Mouse (Mus musculus) skeletal muscle tissue, adult 2 months (tissue): ENCODE results near the gene Fnip1.

Experiments used
- DNase-seq: peaks from one replicate; pipeline ENCODE4 v3.0.0-alpha.2; 2012; ENCODE audit warnings: low read depth, low spot score

Fnip1 gene

DNA sequence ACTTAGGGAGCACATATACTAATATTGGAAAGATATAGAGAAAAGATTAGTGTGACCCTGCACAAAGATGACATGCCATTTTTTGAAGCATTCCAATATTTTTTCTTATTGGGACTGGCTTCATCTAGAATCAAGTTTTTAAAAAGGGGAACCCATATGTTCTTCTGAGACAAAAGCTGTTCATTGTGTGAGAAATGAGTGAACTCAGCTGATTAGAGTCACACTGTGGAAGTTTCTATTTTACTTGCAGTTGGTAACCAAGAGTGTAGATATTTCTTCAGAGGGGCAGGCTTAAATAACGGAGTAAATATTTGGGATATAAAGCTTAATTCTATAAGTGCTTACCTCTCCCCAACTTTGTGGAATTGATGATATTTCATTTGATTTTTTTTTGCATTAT lies 20.2 kb downstream of the Fnip1 start:
- no peak for DNase-seq

DNA sequence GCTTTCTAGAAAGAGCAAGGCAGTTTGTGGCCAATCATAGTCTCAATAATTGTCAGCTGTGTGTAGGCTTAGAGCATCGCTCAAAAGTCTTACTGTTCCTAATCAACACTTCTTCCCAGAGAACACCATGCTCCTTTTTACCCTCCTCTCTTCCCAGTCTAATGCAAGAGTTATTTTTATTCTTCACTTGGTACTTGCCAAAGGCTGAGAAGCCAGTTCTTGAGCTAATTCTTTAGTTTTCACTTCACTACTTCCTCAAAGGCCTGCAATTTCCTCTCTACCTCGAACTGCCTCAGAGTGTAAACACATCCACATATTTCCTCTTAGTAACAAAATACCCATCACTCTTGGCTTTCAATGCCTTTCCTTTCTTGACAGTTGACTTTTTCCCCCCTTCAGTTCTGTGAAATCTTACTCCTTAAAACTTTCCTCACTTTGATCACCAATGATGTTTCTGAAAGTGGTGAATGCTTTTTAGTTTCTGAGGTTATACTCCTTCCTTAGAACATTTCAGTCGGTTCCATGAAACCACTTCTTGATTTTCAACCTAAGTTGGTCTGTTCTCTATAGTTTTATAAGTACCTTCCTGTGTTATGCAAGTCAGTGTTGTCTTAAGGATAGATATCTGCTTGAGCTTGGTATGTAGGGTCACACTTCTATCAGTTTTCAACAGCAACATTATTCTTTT lies 26.7 kb downstream of the Fnip1 start:
- DNase-seq: peak; percentile 16

DNA sequence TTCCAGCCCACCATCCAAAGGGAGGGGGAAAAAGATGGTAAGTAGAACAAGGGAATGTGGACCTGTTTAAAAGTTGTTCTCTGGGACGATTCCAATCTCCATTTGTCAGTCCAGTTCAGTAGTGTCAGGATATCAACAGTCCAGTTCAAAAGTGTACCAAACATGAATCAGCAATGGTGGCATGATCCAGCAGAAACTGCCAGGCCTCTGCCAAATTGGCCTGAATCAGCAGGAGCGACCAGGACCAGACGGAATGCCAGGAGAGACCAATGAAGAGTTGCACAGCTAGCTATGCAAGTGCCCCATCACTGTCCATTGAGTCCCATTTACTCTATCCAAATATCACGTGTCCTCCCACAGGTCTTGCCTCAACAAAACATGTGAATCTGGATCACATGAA lies 34.2 kb downstream of the Fnip1 start:
- DNase-seq: no peak

DNA sequence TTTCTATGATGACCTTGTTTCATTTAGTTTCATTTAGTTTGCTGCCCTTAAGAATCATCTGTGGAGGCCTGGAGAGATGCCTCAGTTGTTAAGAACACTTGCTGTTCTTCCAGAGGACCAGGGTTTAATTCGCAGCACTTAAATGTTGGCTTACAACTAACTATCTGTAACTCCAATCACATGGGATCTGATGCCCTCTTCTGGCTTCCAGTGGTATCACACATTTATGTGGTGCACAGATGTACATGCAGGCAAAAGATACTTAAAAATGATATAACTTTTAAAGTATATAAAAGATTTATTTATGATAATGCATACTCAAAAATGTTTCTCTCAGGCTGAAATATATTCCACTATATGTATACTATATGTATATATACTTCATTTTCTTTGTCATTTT lies 40.4 kb downstream of the Fnip1 start:
- peak; percentile 11 for DNase-seq

DNA sequence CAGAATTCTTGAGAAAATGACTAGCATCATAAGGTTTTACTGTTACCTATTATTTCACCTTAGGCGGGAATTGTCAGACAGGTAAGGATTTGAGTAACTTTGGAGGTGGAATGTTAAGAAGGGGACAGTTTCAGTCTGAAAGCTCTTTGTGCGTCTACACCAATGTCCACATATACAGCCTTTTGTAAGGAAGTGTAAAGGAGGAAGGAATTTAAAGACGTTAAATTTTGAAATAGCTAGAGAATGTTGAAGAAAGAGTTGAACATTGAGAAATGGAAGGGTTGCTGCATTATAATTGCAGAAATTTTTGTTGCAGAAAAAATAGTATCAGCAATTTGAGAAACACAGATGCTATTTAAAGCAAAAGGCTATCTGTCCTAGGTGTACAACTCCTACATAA lies 48.0 kb downstream of the Fnip1 start:
- no peak for DNase-seq

DNA sequence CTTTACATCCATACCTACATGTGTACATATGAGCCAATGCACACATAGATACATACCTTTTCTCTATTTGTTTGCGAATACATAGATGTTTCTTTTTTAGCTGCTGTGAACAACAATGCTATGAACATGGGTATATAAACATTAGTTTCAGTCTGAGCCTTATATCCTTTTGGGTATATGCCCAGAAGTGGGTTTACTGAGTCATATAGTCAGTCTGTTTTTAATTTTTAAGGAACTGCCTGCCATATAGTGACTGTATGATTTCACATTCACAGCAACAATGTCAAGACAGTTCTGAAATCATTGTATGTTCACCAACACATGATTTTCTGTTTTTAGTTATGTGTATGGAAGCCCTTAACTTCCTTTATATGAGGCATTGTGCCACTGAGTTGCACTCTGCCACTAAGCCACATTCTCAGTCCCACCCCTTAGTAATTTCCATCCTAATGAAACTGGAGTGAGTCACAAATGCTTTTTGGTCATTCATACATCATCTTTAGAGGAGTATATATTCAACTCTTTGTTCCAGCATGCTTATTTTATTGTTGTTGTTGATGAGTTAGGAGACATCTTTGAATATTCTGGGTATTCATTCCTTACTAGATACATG lies 54.1 kb downstream of the Fnip1 start:
- DNase-seq: no peak

DNA sequence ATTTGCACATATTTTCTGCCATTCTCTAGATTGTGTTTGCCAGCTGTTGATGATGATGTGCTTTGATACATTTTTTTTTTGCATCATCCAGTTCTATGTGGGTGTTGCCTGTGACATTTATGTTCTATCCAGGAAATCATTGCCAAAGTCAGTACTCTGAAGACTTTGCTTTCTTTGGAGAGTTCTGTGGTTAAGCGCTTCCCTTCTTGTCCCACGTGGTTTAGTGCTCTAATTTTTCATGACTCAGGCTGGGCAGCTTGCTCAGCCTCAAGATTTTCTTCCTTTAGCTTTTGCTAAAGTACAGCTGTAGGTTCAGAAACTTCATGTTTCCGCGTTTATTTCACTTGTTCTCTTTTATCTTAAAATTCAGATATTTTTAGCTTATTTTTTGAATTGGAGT lies 54.6 kb downstream of the Fnip1 start:
- DNase-seq: peak; percentile 21

DNA sequence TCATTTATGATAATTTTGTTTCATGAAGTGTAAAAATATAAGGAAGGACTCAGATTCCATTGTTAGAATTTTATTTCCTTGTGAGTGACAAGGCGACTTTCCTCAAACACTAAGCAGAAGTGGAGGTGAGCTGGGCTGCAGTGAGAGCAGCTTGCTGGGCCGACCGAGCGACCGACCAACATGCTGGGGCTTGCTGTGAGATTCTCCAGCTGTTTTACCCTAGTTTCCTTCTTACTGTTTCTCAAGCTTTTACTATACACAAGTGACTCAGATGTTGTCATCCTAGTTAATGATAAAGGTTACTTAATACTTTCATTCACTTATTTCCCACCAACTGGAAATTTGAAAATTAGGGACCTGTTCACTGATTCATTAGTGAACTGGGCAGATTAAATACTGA lies 61.8 kb downstream of the Fnip1 start:
- DNase-seq: no peak

DNA sequence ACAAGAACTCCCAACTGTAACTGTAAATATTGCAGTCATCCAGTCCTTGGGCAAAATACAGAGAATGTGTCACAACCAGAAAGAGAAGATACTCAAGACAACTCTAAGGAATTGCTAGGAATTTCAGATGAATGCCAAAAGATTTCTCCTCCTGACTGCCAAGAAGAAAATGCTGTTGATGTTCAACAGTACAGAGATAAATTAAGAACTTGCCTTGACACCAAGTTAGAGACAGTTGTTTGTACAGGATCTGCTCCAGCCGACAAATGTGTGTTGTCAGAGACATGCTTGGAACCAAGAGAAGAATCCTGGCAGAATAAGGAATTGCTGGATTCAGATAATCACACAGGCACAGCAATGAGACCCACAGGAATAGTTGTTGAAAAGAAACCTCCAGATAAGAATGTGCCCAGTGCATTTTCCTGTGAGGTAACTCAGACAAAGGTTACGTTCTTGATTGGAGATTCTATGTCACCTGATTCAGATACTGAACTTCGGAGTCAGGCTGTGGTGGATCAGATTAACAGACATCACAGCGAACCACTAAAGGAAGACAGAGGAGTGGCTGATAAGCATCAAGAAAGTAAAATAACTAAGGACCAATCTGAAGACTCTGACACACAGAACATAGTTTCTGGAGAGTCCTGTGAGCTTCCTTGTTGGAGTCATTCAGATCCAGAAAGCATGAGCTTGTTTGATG lies 64.7 kb downstream of the Fnip1 start:
- peak; percentile 27 for DNase-seq

DNA sequence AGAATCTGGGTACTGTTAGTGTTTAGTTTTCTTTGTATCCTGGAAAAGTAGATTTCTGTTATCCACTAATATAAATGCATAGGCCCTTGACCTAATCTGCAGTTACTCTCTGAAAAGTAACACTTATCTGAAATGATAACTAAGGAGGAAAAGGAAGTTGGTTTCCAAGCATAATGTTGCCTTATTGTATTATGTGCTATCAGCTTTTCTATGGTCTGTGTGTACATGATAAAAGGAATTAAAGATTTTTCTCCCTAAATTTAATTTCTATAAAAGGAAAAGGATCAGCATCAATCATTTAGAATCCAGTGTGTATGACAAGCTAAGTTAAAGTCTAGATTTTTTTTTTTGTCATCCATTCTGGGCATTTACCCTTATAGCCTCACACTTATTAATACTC lies 75.6 kb downstream of the Fnip1 start:
- no peak for DNase-seq

DNA sequence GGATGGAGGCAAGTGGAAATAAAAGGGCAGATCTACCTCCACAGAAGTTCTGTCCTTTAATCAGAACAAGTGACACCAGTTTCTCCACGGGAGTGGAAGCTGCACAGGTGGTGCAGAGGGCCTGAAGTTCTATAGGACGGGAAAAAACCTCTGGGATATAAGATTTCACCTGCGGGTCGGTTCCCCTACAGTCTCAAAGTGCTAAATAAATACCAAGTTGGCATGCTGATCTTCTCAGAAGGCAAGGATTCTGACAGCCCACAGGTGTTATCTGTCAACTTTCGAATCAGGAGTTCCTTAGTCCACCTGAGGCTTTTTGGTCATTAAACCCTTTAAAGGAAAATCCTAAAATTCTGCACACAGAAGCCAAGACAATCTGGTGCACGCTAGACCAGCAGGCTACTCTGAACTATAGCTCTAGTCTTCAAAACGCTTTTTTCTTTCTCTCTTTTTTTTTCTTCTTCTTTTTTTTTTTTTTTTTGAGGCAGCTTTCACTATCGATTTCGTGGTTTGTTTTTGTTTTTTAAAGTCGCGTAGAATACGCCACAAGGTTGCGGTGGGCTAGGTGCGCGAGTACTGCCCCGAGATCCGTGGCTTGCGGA lies 84.0 kb downstream of the Fnip1 start:
- peak; percentile 14 for DNase-seq

DNA sequence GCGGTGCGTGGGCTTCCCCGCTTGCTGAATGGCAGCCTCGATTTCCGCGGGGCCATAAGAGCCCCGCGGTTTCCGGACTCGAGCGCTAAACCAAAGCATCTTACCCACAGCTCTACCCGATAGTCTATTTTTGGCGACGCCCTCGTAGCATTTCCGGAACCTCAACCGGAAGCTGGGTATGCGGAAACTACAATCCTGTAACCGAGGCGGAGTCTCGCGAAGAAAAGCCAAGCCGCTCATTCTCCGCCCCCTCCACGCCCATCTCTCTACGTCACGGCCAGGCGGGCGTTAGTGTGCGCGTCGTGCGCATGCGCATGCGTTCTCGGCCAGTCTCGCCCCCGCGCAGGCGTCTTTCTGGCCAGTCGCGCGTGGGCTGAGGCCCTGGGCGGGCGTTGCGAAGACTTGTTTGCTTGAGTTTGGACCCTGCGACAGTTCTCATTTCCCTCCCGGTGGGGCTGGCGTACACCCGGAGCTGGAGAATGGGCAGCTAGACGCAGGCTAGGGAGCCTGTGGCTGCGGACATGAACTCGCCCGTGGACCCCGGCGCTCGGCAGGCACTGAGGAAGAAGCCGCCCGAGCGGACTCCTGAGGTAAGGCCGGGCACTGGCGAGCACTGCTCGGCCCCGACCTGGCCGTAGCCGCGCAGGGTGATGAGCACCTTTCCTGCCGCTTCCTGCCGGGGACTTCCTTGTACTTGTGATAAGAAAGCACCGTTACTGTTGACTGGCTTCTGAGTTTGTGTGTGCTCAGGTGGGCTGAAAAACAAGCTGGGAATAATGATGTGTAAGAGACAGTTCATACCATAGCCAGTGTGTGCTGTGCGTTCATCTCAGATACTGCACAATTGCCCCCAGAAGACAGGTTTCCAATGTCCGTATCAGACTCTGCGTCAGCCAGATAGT lies 84.8 kb downstream of the Fnip1 start, which contains the start of gene Rapgef6:
Gene Rapgef6, plus strand, starts transcription at position 319 of the 902 bp plus-strand sequence.
- peak; percentile 99 for DNase-seq

DNA sequence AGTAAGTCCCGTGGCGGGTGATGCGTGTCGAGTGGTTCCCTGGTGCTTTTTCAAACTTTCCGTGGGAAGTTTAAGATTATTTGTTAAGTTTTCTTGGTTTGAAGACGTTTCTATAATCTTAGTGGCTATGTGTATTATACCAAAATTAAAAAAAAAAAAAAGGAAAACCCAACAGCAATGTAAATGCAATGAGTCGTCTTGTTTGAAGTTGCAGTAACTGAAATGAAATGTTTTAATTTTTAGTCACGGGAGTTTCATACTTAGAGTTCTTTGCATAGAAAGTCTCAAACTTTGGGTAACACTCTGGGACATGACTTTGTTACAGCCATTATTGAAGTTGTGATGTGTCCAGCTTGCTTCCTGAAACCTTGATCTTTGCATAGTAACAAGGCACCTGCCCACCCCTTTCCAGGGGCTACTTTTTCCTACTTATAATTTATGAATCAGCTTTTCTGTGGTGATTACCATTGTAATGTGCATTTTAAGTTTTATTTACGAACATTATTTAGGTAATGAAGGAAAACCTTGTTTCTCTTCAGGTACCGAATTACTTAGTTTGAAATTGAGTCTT lies 85.5 kb downstream of the Fnip1 start:
- no peak for DNase-seq

DNA sequence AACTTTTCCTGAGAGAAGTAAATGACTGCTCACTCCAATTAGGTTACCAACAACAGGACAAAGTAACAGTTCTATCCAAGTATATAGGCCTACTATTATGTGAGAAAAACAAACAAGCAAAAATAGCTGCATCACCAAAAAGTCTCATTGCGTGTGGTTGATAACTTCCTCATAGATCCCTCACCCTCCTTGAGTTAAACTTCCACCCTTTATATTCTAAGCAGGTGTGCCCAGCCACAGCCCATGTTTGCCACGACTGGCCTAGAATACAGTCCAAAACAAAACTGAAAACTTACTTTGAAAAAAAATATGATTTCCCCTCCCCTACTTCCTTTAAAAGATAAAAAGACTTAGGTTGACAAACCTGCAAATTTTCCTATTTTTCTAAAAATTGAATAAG lies 90.0 kb downstream of the Fnip1 start:
- no peak for DNase-seq

DNA sequence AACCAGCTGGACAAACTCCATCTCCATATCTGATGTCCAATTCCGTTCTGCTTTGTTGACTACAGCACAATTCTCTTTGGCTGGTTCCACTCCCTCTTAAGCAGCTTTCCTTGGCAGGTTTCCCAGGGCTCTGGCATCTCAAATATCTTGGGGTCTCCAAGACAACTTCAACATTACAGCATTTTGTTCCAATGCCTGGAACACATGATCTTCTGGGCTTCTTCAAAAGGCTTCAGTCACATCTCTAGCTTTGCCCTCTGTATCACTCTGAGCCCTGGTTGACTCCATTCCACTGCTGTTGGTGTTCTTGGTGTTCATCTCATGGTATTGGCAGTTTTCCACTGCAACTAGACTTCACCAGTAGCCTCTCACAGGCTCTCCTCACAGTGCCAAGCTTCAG lies 92.4 kb downstream of the Fnip1 start:
- DNase-seq: peak; percentile 18

DNA sequence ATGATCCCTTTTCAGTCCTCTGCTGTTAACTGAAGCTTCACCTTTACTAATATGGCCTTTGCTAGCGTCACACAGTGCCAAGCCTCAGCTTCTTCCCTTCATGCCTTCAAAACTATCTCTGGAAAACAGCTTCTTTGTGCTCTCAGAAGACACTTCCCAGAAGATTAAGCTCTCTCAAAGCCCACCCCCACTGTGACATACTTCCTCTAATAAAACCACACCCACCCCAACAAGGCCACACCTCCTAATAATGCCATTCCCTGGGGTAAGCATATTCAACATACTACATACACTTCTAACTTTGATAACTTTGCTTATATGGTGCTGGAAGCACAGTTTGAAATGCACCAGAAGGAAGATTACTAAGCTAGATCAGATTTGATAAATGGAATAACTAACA lies 92.9 kb downstream of the Fnip1 start:
- no peak for DNase-seq

DNA sequence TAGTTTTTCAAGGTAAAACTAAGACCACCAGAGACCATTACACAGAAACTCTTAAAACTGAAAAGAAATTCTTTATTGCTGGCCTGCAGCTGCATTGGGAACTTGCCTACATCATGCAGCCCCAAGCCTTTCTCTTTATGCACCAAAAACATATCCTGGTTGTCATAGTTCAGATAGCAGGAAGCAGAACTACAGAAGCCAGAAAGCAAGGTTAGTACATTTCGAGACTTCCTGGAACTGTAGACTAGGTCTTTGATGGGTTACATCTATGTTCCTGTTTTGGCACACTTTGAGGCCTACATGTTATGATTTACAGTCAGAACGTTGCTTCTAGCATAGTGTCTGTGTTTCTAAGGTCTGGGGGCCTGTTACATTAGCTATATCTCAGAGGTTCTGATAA lies 95.8 kb downstream of the Fnip1 start:
- DNase-seq: no peak

DNA sequence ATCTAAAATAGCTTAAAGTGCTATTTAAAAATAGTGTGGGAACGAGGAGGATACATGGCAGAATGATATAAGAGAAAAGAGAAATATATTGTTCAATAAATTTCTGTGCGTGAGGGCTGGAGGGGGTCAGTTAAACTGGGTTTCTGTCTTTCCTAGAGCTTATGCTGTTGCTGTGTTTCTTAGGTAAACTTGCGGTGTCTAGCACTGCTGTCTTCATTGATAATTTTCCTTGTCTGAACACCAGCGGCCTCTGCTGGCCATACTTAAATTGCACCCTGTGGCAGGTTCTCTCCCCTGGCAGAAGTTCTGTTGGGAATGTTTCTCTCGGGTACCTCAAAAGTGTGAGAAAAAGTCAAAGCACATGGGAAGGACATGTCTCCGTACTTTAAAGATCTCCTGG lies 96.9 kb downstream of the Fnip1 start:
- DNase-seq: peak; percentile 39

DNA sequence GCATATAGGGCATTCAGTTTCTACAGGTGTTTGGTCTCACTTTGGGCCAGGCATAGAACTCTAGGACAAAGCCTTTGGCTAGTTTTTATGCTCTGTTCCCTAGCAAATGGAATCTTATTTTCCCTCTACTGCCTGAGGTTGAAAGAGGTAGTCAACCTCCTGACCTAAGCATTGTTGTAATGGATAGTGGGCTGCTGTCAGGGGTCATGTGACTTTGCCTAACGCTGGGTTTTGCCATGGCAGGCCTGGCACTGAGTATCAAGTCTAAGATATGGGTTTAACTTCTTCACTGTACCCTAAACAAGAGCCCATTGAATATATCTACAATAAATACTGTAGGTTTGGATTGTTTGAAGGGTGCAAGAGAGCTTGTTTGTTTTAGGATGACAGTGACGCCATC lies 101.0 kb downstream of the Fnip1 start:
- no peak for DNase-seq

DNA sequence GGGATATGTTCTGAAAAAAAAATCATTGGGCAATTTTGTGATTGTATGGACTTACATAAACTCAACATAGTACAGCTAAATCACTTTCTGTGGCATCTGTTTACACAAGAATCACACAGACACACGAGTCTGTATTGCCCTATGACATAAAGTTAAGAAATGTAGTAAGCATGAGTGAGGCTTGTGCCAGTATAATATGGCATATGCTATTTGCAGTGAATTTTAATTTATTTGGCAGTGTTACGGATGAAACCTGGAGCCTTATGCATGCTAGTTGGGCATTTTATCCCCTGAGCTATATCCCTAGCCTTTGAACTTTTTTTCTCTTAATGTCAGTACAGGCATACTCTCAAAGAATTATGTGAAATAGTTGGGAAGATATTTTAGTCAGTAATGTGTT lies 101.5 kb downstream of the Fnip1 start:
- DNase-seq: no peak

DNA sequence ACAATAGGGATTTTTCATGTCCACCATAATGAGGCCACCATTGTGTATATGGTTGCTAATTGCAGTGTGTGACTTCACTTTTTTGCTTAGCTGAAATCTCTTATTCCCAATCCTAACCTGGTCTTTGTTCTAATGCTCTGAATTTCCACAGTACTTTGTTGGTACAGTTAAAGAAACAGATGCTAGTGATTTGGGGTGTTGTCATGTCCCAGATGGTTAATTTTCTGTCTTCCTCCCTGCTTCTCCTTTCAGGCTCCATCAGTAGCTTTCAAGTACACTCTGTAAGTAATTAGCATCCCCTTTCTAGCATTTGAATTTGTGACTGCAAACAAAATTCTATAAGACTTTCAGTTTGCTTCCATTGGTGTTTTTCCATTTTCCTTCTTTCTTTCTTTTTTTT lies 102.3 kb downstream of the Fnip1 start:
- no peak for DNase-seq
